Mouse (Mus musculus): ENCODE data around the gene Fam122a. TPM values are rescaled to one million over a fixed set of nuclear protein-coding genes. Genes with fewer than 3 reads are reported as not detected.

Gene Fam122a
- polyA plus RNA-seq, 1 experiment from 2014 or later, result 56.1 TPM

GRCm38 (mm10) chr19:24513105-24513843 lies 36.1 kb upstream of the Fam122a start:
- Histone ChIP-seq H3K27me3 (replicated peaks) (no peaks in the 10 kb centered on the region), H3K4me3 (no peak overlapping the region), H3K4me2 (peak overlapping the region; percentile 30), H3K9ac (peak overlapping the region; percentile 26; the same call in 1 of the 2 replicates), H3K4me1 (replicated peaks) (peaks cover 74% of the 10 kb centered on the region), H3K27ac (ENCODE audit: poor library complexity, severe bottlenecking) (peak overlapping the region; percentile 50), H3K36me3 (no peaks in the 10 kb centered on the region), H3K9me3 (replicated peaks) (no peaks in the 10 kb centered on the region)
- ATAC-seq (ENCODE audit: insufficient number of reproducible peaks, low FRiP score), result peak; percentile 90
- 36% methylated on average over 20 of the region's 20 CpGs for WGBS

- Histone ChIP-seq H3K4me3 (no peak overlapping the region), H3K27me3 (replicated peaks) (no peaks in the 10 kb centered on the region), H3K9me3 (replicated peaks) (no peaks in the 10 kb centered on the region), H3K27ac (ENCODE audit: poor library complexity, severe bottlenecking) (no peak overlapping the region), H3K4me2 (no peak overlapping the region), H3K36me3 (no peaks in the 10 kb centered on the region), H3K9ac (no peak overlapping the region), H3K4me1 (replicated peaks) (peaks cover 72% of the 10 kb centered on the region)
- WGBS, result 67% methylated on average over 7 of the region's 7 CpGs
- no peak for ATAC-seq (ENCODE audit: insufficient number of reproducible peaks, low FRiP score)
Measured at GRCm38 (mm10) chr19:24511939-24512338, 34.8 kb upstream of the Fam122a start.

GRCm38 (mm10) chr19:24509391-24509790 lies 32.2 kb upstream of the Fam122a start:
- no peak overlapping the region for H3K4me2 ChIP-seq
- no peak overlapping the region for H3K9ac ChIP-seq
- no peak overlapping the region for H3K4me3 ChIP-seq
- 64% methylated on average over 6 of the region's 6 CpGs for WGBS
- H3K27me3 ChIP-seq (replicated peaks), result no peaks in the 10 kb centered on the region
- no peak for ATAC-seq (ENCODE audit: insufficient number of reproducible peaks, low FRiP score)
- no peaks in the 10 kb centered on the region for H3K9me3 ChIP-seq (replicated peaks)
- peaks cover 67% of the 10 kb centered on the region for H3K4me1 ChIP-seq (replicated peaks)
- no peaks in the 10 kb centered on the region for H3K36me3 ChIP-seq
- H3K27ac ChIP-seq (ENCODE audit: poor library complexity, severe bottlenecking), result no peak overlapping the region

GRCm38 (mm10) chr19:24508087-24508767 lies 31.1 kb upstream of the Fam122a start:
- H3K9ac ChIP-seq, result no peak overlapping the region
- H3K4me2 ChIP-seq, result no peak overlapping the region
- H3K4me3 ChIP-seq, result no peak overlapping the region
- H3K9me3 ChIP-seq (replicated peaks), result no peaks in the 10 kb centered on the region
- ATAC-seq (ENCODE audit: insufficient number of reproducible peaks, low FRiP score), result no peak
- H3K27ac ChIP-seq (ENCODE audit: poor library complexity, severe bottlenecking), result peak overlapping the region; percentile 47; the same call in 1 of the 2 replicates
- H3K36me3 ChIP-seq, result no peaks in the 10 kb centered on the region
- WGBS, result 58% methylated on average over 13 of the region's 13 CpGs
- peaks cover 58% of the 10 kb centered on the region for H3K4me1 ChIP-seq (replicated peaks)
- no peaks in the 10 kb centered on the region for H3K27me3 ChIP-seq (replicated peaks)

GRCm38 (mm10) chr19:24502736-24503421 lies 25.7 kb upstream of the Fam122a start:
- Histone ChIP-seq H3K4me1 (replicated peaks) (peaks cover 27% of the 10 kb centered on the region), H3K4me2 (no peak overlapping the region), H3K4me3 (no peak overlapping the region), H3K36me3 (no peaks in the 10 kb centered on the region), H3K27me3 (replicated peaks) (no peaks in the 10 kb centered on the region), H3K9me3 (replicated peaks) (no peaks in the 10 kb centered on the region), H3K27ac (ENCODE audit: poor library complexity, severe bottlenecking) (no peak overlapping the region), H3K9ac (no peak overlapping the region)
- WGBS, result 77% methylated on average over 10 of the region's 10 CpGs
- ATAC-seq (ENCODE audit: insufficient number of reproducible peaks, low FRiP score), result no peak

- Histone ChIP-seq H3K4me1 (replicated peaks) (peaks cover 19% of the 10 kb centered on the region), H3K36me3 (no peaks in the 10 kb centered on the region), H3K4me3 (no peak overlapping the region), H3K27ac (ENCODE audit: poor library complexity, severe bottlenecking) (no peak overlapping the region), H3K9ac (no peak overlapping the region), H3K27me3 (replicated peaks) (no peaks in the 10 kb centered on the region), H3K9me3 (replicated peaks) (no peaks in the 10 kb centered on the region), H3K4me2 (no peak overlapping the region)
- ATAC-seq (ENCODE audit: insufficient number of reproducible peaks, low FRiP score), result no peak
Measured at GRCm38 (mm10) chr19:24501525-24501924, 24.4 kb upstream of the Fam122a start.

GRCm38 (mm10) chr19:24500431-24500830 lies 23.3 kb upstream of the Fam122a start:
- Histone ChIP-seq H3K4me2 (no peak overlapping the region), H3K4me3 (no peak overlapping the region), H3K27ac (ENCODE audit: poor library complexity, severe bottlenecking) (no peak overlapping the region), H3K9ac (no peak overlapping the region), H3K9me3 (replicated peaks) (no peaks in the 10 kb centered on the region), H3K4me1 (replicated peaks) (peaks cover 12% of the 10 kb centered on the region; the same call in 1 of the 2 replicates), H3K36me3 (no peaks in the 10 kb centered on the region), H3K27me3 (replicated peaks) (no peaks in the 10 kb centered on the region)
- ATAC-seq (ENCODE audit: insufficient number of reproducible peaks, low FRiP score), result no peak
- WGBS, result 87% methylated on average over 5 of the region's 5 CpGs

GRCm38 (mm10) chr19:24499291-24499690 lies 22.1 kb upstream of the Fam122a start:
- no peaks in the 10 kb centered on the region for H3K9me3 ChIP-seq (replicated peaks)
- H3K27me3 ChIP-seq (replicated peaks), result no peaks in the 10 kb centered on the region
- no peak for ATAC-seq (ENCODE audit: insufficient number of reproducible peaks, low FRiP score)
- no peak overlapping the region for H3K4me3 ChIP-seq
- no peak overlapping the region for H3K9ac ChIP-seq
- H3K4me1 ChIP-seq (replicated peaks), result peaks cover 12% of the 10 kb centered on the region; the same call in 1 of the 2 replicates
- no peaks in the 10 kb centered on the region for H3K36me3 ChIP-seq
- 75% methylated on average over 3 of the region's 3 CpGs for WGBS
- no peak overlapping the region for H3K4me2 ChIP-seq
- no peak overlapping the region for H3K27ac ChIP-seq (ENCODE audit: poor library complexity, severe bottlenecking)

- H3K9me3 ChIP-seq (replicated peaks), result no peaks in the 10 kb centered on the region
- peaks cover 17% of the 10 kb centered on the region for H3K4me1 ChIP-seq (replicated peaks)
- no peak overlapping the region for H3K4me3 ChIP-seq
- ATAC-seq (ENCODE audit: insufficient number of reproducible peaks, low FRiP score), result no peak
- H3K27ac ChIP-seq (ENCODE audit: poor library complexity, severe bottlenecking), result no peak overlapping the region
- H3K27me3 ChIP-seq (replicated peaks), result no peaks in the 10 kb centered on the region
- no peak overlapping the region for H3K4me2 ChIP-seq
- no peaks in the 10 kb centered on the region for H3K36me3 ChIP-seq
- no peak overlapping the region for H3K9ac ChIP-seq
- WGBS, result 75% methylated on average over 4 of the region's 4 CpGs
Measured at GRCm38 (mm10) chr19:24493887-24494286, 16.7 kb upstream of the Fam122a start.

- H3K36me3 ChIP-seq, result no peaks in the 10 kb centered on the region
- H3K27me3 ChIP-seq (replicated peaks), result no peaks in the 10 kb centered on the region
- no peak overlapping the region for H3K4me2 ChIP-seq
- no peak overlapping the region for H3K9ac ChIP-seq
- 63% methylated on average over 3 of the region's 3 CpGs for WGBS
- H3K4me1 ChIP-seq (replicated peaks), result peaks cover 28% of the 10 kb centered on the region
- H3K4me3 ChIP-seq, result no peak overlapping the region
- H3K27ac ChIP-seq (ENCODE audit: poor library complexity, severe bottlenecking), result no peak overlapping the region
- H3K9me3 ChIP-seq (replicated peaks), result no peaks in the 10 kb centered on the region
- ATAC-seq (ENCODE audit: insufficient number of reproducible peaks, low FRiP score), result no peak
Measured at GRCm38 (mm10) chr19:24491824-24492223, 14.7 kb upstream of the Fam122a start.

- 39% methylated on average over 5 of the region's 5 CpGs for WGBS
- Histone ChIP-seq H3K4me3 (no peak overlapping the region), H3K27me3 (replicated peaks) (no peaks in the 10 kb centered on the region), H3K9ac (no peak overlapping the region), H3K36me3 (no peaks in the 10 kb centered on the region), H3K27ac (ENCODE audit: poor library complexity, severe bottlenecking) (0 out of 2 replicates have a peak overlapping the region, but pooled peaks have one; percentile 42), H3K9me3 (replicated peaks) (no peaks in the 10 kb centered on the region), H3K4me1 (replicated peaks) (peaks cover 28% of the 10 kb centered on the region), H3K4me2 (0 out of 2 replicates have a peak overlapping the region, but pooled peaks have one; percentile 1)
- ATAC-seq (ENCODE audit: insufficient number of reproducible peaks, low FRiP score), result no peak
Measured at GRCm38 (mm10) chr19:24490275-24490674, 13.1 kb upstream of the Fam122a start.
